Mouse (Mus musculus) forebrain, embryonic 15.5 days (tissue): ENCODE data around the gene Dnajb1. TPM values are rescaled to one million over a fixed set of nuclear protein-coding genes. Genes with fewer than 3 reads are reported as not detected.

Experiments
- ATAC-seq: fragments of 200-750 bp; cut with Nextera tagmentation; replicated peaks from 2 replicates; pipeline ENCODE4 v1.8.0; 2017; ENCODE audit warnings: mild to moderate bottlenecking, moderate TSS enrichment, moderate library complexity
- H3K27ac ChIP-seq: fragments of 300-500 bp; sonication (generic); replicated peaks from 2 replicates; pipeline ENCODE4 v1.5.1; 2015; ENCODE audit warnings: mild to moderate bottlenecking, inconsistent platforms
- H3K27me3 ChIP-seq: fragments of 300-500 bp; sonication (generic); 2 replicates; pipeline ENCODE4 v1.6.1; 2015; ENCODE audit warnings: inconsistent platforms
- H3K36me3 ChIP-seq: fragments of 300-500 bp; sonication (generic); 2 replicates; pipeline ENCODE4 v1.6.1; 2015; ENCODE audit warnings: mild to moderate bottlenecking, inconsistent platforms
- H3K4me1 ChIP-seq: fragments of 300-500 bp; sonication (generic); 2 replicates; pipeline ENCODE4 v1.6.1; 2015; ENCODE audit warnings: inconsistent platforms
- H3K4me2 ChIP-seq: fragments of 300-500 bp; sonication (generic); replicated peaks from 2 replicates; pipeline ENCODE4 v1.6.1; 2015; ENCODE audit warnings: mild to moderate bottlenecking, inconsistent platforms
- H3K4me3 ChIP-seq: fragments of 300-500 bp; sonication (generic); 2 replicates; pipeline ENCODE4 v1.5.1; 2015; ENCODE audit warnings: mild to moderate bottlenecking, inconsistent platforms
- H3K9ac ChIP-seq: fragments of 300-500 bp; sonication (generic); replicated peaks from 2 replicates; pipeline ENCODE4 v1.6.1; 2015; ENCODE audit warnings: mild to moderate bottlenecking, inconsistent platforms
- H3K9me3 ChIP-seq: fragments of 300-500 bp; sonication (generic); 2 replicates; pipeline ENCODE4 v1.6.1; 2016; ENCODE audit warnings: inconsistent platforms
- WGBS: fragments of 180-500 bp; shearing (Covaris S2); methylation state at CpG from one replicate; pipeline ENCODE4 v1.1.7; 2015; ENCODE audit warnings: mixed read lengths; 5-methylcytosine and 5-hydroxymethylcytosine counted together
- polyA plus RNA-seq: library from polyadenylated mRNA; unstranded; fragments of >200 nt; fragmentation: Nextera tagmentation; extraction: Ambion mirVana; gene quantifications from 2 replicates; pipeline ENCODE4 v1.2.1, GENCODE M21; 2015

Dnajb1 gene
- polyA plus RNA-seq, 1 experiment from 2014 or later = 63.0 TPM

DNA sequence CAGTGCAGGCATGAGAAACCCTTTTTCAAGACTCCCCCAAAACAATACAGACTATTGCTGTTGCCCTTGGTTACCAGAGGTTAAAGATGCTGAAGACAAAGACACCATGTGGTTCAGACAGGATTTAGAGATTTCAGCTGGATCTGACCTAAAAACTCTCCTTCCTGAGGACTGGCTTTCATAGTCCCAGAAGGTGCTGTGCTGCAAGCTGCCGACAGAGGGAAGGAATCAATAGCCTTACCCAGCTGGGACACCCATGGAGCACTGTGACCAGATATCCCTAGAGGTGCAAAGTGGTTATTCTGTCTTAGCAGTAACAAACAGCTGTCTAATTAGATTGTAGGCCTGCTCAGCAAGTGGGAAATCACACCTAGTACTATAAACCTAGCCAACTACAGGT, 9.8 kb upstream of the Dnajb1 start:
- Histone ChIP-seq H3K4me3 (no peak overlapping the region), H3K9ac (no peak overlapping the region), H3K27ac (no peak overlapping the region), H3K9me3 (no peaks in the 10 kb centered on the region), H3K27me3 (no peaks in the 10 kb centered on the region), H3K4me1 (peaks cover 5% of the 10 kb centered on the region), H3K4me2 (no peak overlapping the region), H3K36me3 (no peaks in the 10 kb centered on the region)
- no peak for ATAC-seq
- WGBS = 0% methylated on average over 1 of the region's 1 CpGs

DNA sequence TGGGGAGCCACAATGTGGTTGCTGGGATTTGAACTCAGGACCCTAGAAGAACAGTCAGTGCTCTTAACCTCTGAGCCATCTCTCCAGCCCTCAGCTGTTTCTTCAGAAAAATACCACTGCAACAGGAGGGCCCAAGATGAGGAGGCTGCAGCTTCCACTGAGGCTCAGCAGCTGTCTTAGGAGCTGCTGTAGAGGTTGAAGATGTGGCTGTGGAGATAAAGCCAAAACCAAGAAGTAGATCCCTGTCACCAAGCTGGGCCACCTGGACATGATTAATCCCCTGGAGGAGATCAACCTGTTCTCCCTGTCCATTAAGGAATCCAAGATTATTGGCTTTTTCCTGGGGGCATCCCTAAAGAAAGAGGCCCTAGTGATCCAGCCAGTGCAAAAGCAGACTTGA, 8.2 kb upstream of the Dnajb1 start:
- ATAC-seq = no peak
- Histone ChIP-seq H3K9ac (no peak overlapping the region), H3K4me3 (no peak overlapping the region), H3K27me3 (no peaks in the 10 kb centered on the region), H3K4me2 (no peak overlapping the region), H3K27ac (no peak overlapping the region), H3K9me3 (no peaks in the 10 kb centered on the region), H3K4me1 (peaks cover 2% of the 10 kb centered on the region; the same call in 1 of the 2 replicates), H3K36me3 (no peaks in the 10 kb centered on the region)

GRCm38 (mm10) chr8:83602650-83603029, 5.4 kb upstream of the Dnajb1 start:
- Histone ChIP-seq H3K4me1 (peaks cover 6% of the 10 kb centered on the region), H3K9ac (no peak overlapping the region), H3K4me3 (no peak overlapping the region), H3K27ac (no peak overlapping the region), H3K36me3 (no peaks in the 10 kb centered on the region), H3K4me2 (no peak overlapping the region), H3K27me3 (no peaks in the 10 kb centered on the region), H3K9me3 (no peaks in the 10 kb centered on the region)
- WGBS = 85% methylated on average over 2 of the region's 2 CpGs
- ATAC-seq = no peak

GRCm38 (mm10) chr8:83608398-83608829, 421 bp downstream of the Dnajb1 start:
- H3K27me3 ChIP-seq = no peaks in the 10 kb centered on the region
- H3K36me3 ChIP-seq = peaks cover 33% of the 10 kb centered on the region
- H3K27ac ChIP-seq = peak overlapping the region; percentile 97
- peak; percentile 75 for ATAC-seq
- peak overlapping the region; percentile 70 for H3K4me3 ChIP-seq
- peak overlapping the region; percentile 77 for H3K9ac ChIP-seq
- under 1% methylated on average over 51 of the region's 51 CpGs for WGBS
- peaks cover 18% of the 10 kb centered on the region for H3K4me1 ChIP-seq
- H3K9me3 ChIP-seq = no peaks in the 10 kb centered on the region
- H3K4me2 ChIP-seq = peak overlapping the region; percentile 74

- peak overlapping the region; percentile 70 for H3K4me3 ChIP-seq
- no peaks in the 10 kb centered on the region for H3K9me3 ChIP-seq
- WGBS = 30% methylated on average over 9 of the region's 9 CpGs
- H3K27ac ChIP-seq = peak overlapping the region; percentile 97
- no peak for ATAC-seq
- H3K36me3 ChIP-seq = peaks cover 36% of the 10 kb centered on the region
- peak overlapping the region; percentile 77 for H3K9ac ChIP-seq
- H3K4me2 ChIP-seq = peak overlapping the region; percentile 74
- H3K4me1 ChIP-seq = peaks cover 18% of the 10 kb centered on the region
- no peaks in the 10 kb centered on the region for H3K27me3 ChIP-seq
These were observed 1.1 kb downstream of the Dnajb1 start for GRCm38 (mm10) chr8:83609086-83609485.

- H3K4me1 ChIP-seq = peaks cover 18% of the 10 kb centered on the region
- H3K9me3 ChIP-seq = no peaks in the 10 kb centered on the region
- no peak overlapping the region for H3K27ac ChIP-seq
- WGBS = 94% methylated on average over 10 of the region's 10 CpGs
- H3K4me3 ChIP-seq = peak overlapping the region; percentile 70
- H3K27me3 ChIP-seq = no peaks in the 10 kb centered on the region
- H3K9ac ChIP-seq = peak overlapping the region; percentile 77
- no peak for ATAC-seq
- peaks cover 39% of the 10 kb centered on the region for H3K36me3 ChIP-seq
- peak overlapping the region; percentile 74 for H3K4me2 ChIP-seq
These were observed 1.7 kb downstream of the Dnajb1 start for GRCm38 (mm10) chr8:83609547-83610180.

DNA sequence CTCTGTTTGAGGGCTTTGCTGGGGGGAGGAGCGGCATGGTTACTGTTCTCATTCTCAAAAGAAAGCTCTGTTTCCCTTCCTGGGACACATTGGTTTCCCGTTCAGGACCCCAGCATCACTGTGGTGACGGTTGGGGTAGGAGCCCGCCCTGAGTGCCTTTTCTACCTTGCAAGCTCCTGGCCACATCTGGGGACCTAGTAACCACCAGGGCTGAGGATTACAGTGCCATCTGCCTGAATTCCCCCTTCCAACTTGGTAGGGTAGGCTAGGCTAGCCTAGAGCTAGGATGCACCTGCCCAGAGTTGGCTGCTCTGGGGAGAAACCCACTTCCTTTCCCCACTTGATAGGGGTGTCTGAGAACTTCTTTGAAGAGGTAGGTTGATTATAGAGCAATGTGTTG, 3.9 kb downstream of the Dnajb1 start:
- no peaks in the 10 kb centered on the region for H3K27me3 ChIP-seq
- peaks cover 17% of the 10 kb centered on the region for H3K4me1 ChIP-seq
- ATAC-seq = no peak
- H3K9ac ChIP-seq = no peak overlapping the region
- H3K27ac ChIP-seq = no peak overlapping the region
- WGBS = 95% methylated on average over 4 of the region's 4 CpGs
- H3K9me3 ChIP-seq = no peaks in the 10 kb centered on the region
- no peak overlapping the region for H3K4me3 ChIP-seq
- peaks cover 39% of the 10 kb centered on the region for H3K36me3 ChIP-seq
- no peak overlapping the region for H3K4me2 ChIP-seq

GRCm38 (mm10) chr8:83613695-83614094, 5.7 kb downstream of the Dnajb1 start:
- Histone ChIP-seq H3K27me3 (no peaks in the 10 kb centered on the region), H3K4me2 (no peak overlapping the region), H3K27ac (no peak overlapping the region), H3K9me3 (no peaks in the 10 kb centered on the region), H3K9ac (no peak overlapping the region), H3K4me3 (no peak overlapping the region), H3K4me1 (peaks cover 12% of the 10 kb centered on the region), H3K36me3 (peaks cover 39% of the 10 kb centered on the region)
- WGBS = 95% methylated on average over 4 of the region's 4 CpGs
- ATAC-seq = no peak

DNA sequence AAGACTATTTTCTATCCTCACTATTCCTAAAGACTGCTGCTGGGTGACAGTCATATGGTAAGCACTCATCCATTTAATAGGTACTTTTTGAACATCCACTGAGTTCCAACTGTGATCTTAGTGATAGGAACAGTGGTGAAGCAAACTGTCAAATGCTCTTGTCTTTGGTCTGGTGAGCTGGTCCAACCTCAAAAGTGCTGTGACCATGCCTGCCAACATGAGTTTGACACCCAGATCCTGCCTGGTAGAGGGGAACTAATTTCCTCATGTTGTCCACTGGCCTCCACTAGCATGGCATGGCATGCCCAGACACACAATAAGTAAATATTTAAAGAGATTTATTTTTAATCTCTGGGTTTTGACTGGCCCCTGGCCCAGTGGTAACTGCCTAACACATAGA, 8.6 kb downstream of the Dnajb1 start:
- Histone ChIP-seq H3K36me3 (peaks cover 23% of the 10 kb centered on the region), H3K27ac (no peak overlapping the region), H3K9ac (no peak overlapping the region), H3K9me3 (no peaks in the 10 kb centered on the region), H3K4me1 (no peaks in the 10 kb centered on the region), H3K27me3 (no peaks in the 10 kb centered on the region), H3K4me3 (no peak overlapping the region), H3K4me2 (no peak overlapping the region)
- no peak for ATAC-seq

GRCm38 (mm10) chr8:83617111-83617510, 9.1 kb downstream of the Dnajb1 start:
- WGBS = 89% methylated on average over 2 of the region's 2 CpGs

GRCm38 (mm10) chr8:83618566-83618965, 10.6 kb downstream of the Dnajb1 start:
- Histone ChIP-seq H3K9ac (no peak overlapping the region), H3K4me3 (no peak overlapping the region), H3K27me3 (no peaks in the 10 kb centered on the region), H3K4me1 (peaks cover 4% of the 10 kb centered on the region; the same call in 1 of the 2 replicates), H3K9me3 (no peaks in the 10 kb centered on the region), H3K27ac (no peak overlapping the region), H3K36me3 (peaks cover 5% of the 10 kb centered on the region), H3K4me2 (no peak overlapping the region)
- ATAC-seq = no peak
- WGBS = 96% methylated on average over 2 of the region's 2 CpGs

More at GRCm38 (mm10) chr8:83617111-83617510, 9.1 kb downstream of the Dnajb1 start:
- peaks cover 18% of the 10 kb centered on the region for H3K36me3 ChIP-seq
- H3K9me3 ChIP-seq = no peaks in the 10 kb centered on the region
- no peak overlapping the region for H3K9ac ChIP-seq
- ATAC-seq = no peak
- H3K4me3 ChIP-seq = no peak overlapping the region
- no peak overlapping the region for H3K4me2 ChIP-seq
- H3K27me3 ChIP-seq = no peaks in the 10 kb centered on the region
- H3K27ac ChIP-seq = no peak overlapping the region
- peaks cover 3% of the 10 kb centered on the region; the same call in 1 of the 2 replicates for H3K4me1 ChIP-seq

GRCm38 (mm10) chr8:83619568-83620285, 11.7 kb downstream of the Dnajb1 start:
- Histone ChIP-seq H3K9me3 (no peaks in the 10 kb centered on the region), H3K4me3 (no peak overlapping the region), H3K36me3 (no peaks in the 10 kb centered on the region), H3K9ac (no peak overlapping the region), H3K4me1 (peaks cover 4% of the 10 kb centered on the region; the same call in 1 of the 2 replicates), H3K27ac (no peak overlapping the region), H3K4me2 (no peak overlapping the region), H3K27me3 (no peaks in the 10 kb centered on the region)
- ATAC-seq = no peak
- WGBS = 88% methylated on average over 9 of the region's 9 CpGs
